Mouse (Mus musculus) liver, embryonic 11.5 days (tissue): ENCODE measurements around the gene Tbck. TPM values are rescaled to one million over a fixed set of nuclear protein-coding genes. Genes with fewer than 3 reads are reported as not detected.

Experiments used
- ATAC-seq: fragments of 200-750 bp; cut with Nextera tagmentation; replicated peaks from 2 replicates; pipeline ENCODE4 v1.8.0; 2017; ENCODE audit warnings: moderate number of reproducible peaks, mild to moderate bottlenecking, moderate TSS enrichment, moderate library complexity; ENCODE audit not compliant: low FRiP score
- DNase-seq: peaks from one replicate; pipeline ENCODE4 v3.0.0-alpha.2; 2017; ENCODE audit warnings: low spot score
- H3K27ac ChIP-seq: fragments of 300-500 bp; sonication (generic); 2 replicates; pipeline ENCODE4 v1.5.1; 2014; ENCODE audit warnings: mild to moderate bottlenecking, low read depth, low read length, control low read depth
- H3K27me3 ChIP-seq: fragments of 300-500 bp; sonication (generic); replicated peaks from 2 replicates; pipeline ENCODE4 v1.6.1; 2014; ENCODE audit warnings: low read length, mixed read lengths; ENCODE audit not compliant: control insufficient read depth, insufficient read depth
- H3K36me3 ChIP-seq: fragments of 300-500 bp; sonication (generic); 2 replicates; pipeline ENCODE4 v1.6.1; 2014; ENCODE audit warnings: mild to moderate bottlenecking, low read length, moderate library complexity, mixed read lengths; ENCODE audit not compliant: control insufficient read depth, insufficient read depth
- H3K4me1 ChIP-seq: fragments of 300-500 bp; sonication (generic); replicated peaks from 2 replicates; pipeline ENCODE4 v1.6.1; 2014; ENCODE audit warnings: low read length, mixed read lengths; ENCODE audit not compliant: control insufficient read depth, insufficient read depth
- H3K4me2 ChIP-seq: fragments of 300-500 bp; sonication (generic); 2 replicates; pipeline ENCODE4 v1.6.1; 2014; ENCODE audit warnings: mild to moderate bottlenecking, control low read depth, moderate library complexity
- H3K4me3 ChIP-seq: fragments of 300-500 bp; sonication (generic); 2 replicates; pipeline ENCODE4 v1.5.1; 2014; ENCODE audit warnings: low read depth, low read length, control low read depth
- H3K9ac ChIP-seq: fragments of 300-500 bp; sonication (generic); 2 replicates; pipeline ENCODE4 v1.6.1; 2014; ENCODE audit warnings: low read depth, low read length, control low read depth
- H3K9me3 ChIP-seq: fragments of 300-500 bp; sonication (generic); 2 replicates; pipeline ENCODE4 v1.6.1; 2016; ENCODE audit warnings: low read length, inconsistent platforms, mixed read lengths; ENCODE audit not compliant: control insufficient read depth
- WGBS: fragments of 180-500 bp; shearing (Covaris S2); extraction: QIAGEN DNeasy Blood & Tissue Kit; methylation state at CpG from one replicate; pipeline ENCODE4 v1.1.7; 2014; 5-methylcytosine and 5-hydroxymethylcytosine counted together
- polyA plus RNA-seq: library from polyadenylated mRNA; unstranded; fragments of >200 nt; fragmentation: Nextera tagmentation; extraction: Ambion mirVana; gene quantifications from 2 replicates; pipeline ENCODE4 v1.2.1, GENCODE M21; 2014

Tbck gene
- polyA plus RNA-seq, 1 experiment from 2014 or later: 12.8 TPM

DNA sequence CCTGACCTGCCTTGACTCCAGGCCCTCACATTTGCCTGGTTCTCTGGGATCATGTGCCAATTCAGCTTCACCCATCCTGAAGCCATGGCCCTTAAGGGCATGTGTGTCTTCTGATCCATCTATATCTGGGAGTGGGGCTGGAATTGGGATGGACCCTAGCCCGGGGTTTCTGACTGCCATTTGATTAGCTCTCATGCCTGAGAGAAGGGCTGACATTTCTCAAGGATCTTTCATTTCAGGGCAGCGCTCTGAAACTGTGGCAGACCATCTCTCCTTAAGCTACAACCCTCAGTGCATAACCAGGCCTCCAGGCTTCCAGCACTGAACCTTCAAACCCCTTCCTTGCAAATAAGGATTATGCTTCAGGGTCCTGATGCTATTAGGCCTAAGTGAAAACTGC lies 166.5 kb downstream of the Tbck start:
- no peak overlapping the region for H3K9ac ChIP-seq
- WGBS: 84% methylated on average over 2 of the region's 2 CpGs
- H3K36me3 ChIP-seq: no peaks in the 10 kb centered on the region
- H3K4me1 ChIP-seq: no peaks in the 10 kb centered on the region; the same call in 1 of the 2 replicates
- H3K4me2 ChIP-seq: no peak overlapping the region
- H3K4me3 ChIP-seq: no peak overlapping the region
- no peak overlapping the region for H3K27ac ChIP-seq
- DNase-seq: no peak
- H3K27me3 ChIP-seq: no peaks in the 10 kb centered on the region
- no peaks in the 10 kb centered on the region for H3K9me3 ChIP-seq
- no peak for ATAC-seq

DNA sequence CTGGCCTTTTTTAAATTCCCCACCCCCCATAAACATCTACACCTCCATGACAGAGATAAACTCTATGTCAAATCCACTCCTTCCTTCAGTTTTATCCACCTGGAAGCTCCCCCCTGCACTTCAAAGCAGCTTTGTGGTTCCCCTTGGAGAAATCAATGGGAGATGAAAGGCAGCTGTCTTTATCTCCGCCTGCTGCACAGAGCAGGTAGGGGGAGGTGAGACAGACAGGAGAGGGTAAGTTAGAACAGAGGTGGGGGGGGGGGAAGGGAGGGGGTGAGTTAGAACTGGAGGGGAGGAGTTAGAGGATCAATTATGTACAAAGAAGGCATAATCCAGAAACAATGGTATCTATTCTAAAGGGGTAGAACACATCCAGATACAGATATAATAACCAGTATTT lies 167.5 kb downstream of the Tbck start:
- H3K9me3 ChIP-seq: no peaks in the 10 kb centered on the region
- WGBS: 52% methylated on average over 1 of the region's 1 CpGs
- DNase-seq: no peak
- H3K4me1 ChIP-seq: no peaks in the 10 kb centered on the region; the same call in 1 of the 2 replicates
- H3K9ac ChIP-seq: no peak overlapping the region
- no peak overlapping the region for H3K27ac ChIP-seq
- H3K36me3 ChIP-seq: no peaks in the 10 kb centered on the region
- H3K4me3 ChIP-seq: no peak overlapping the region
- H3K4me2 ChIP-seq: no peak overlapping the region
- no peaks in the 10 kb centered on the region for H3K27me3 ChIP-seq
- ATAC-seq: 0 out of 2 replicates have a peak, but pooled peaks have one; percentile 57

DNA sequence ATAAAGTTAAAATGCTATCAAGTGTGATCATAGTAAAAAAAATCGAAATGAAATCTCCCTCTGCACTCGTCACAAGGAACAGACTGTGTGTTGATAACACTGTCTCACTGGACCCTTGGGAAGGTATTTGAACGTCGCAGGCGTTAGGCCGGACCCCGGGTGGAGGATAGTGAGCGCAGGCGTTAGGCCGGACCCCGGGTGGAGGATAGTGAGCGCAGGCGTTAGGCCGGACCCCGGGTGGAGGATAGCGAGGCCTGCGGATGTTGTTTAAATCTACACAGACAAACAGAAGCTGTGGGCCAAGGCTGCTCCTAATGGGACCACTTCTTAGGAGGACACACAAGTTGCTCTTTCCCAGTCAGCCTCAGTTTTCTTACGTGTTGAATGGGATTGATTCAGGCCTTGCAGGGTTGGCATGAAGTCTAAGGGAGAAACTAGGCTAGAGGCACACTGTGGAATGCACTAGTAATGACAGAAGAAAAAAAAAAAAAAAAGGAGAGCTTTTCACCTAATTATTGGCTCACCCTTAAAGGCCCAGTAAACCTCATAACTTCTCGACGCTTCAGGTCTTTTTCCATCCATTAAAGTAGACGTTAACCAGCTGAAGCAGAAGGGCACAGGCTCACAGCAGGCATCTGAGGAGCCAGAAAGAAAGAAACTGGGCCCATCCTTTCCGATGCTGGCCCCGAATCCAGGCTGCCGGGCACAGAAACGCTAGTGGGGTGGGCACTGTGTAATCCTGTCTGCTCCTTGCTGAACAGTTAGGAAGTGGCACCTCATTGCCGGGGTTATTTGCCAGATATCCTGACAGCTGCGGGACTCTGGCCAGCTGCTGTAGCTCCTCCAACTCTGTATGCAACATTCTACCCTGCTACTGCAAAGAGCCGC lies 168.1 kb downstream of the Tbck start:
- Histone ChIP-seq H3K4me3 (no peak overlapping the region), H3K4me2 (no peak overlapping the region), H3K36me3 (no peaks in the 10 kb centered on the region), H3K4me1 (no peaks in the 10 kb centered on the region; the same call in 1 of the 2 replicates), H3K27me3 (no peaks in the 10 kb centered on the region), H3K27ac (no peak overlapping the region), H3K9me3 (no peaks in the 10 kb centered on the region), H3K9ac (no peak overlapping the region)
- no peak for ATAC-seq
- no peak for DNase-seq
- WGBS: 66% methylated on average over 28 of the region's 28 CpGs

DNA sequence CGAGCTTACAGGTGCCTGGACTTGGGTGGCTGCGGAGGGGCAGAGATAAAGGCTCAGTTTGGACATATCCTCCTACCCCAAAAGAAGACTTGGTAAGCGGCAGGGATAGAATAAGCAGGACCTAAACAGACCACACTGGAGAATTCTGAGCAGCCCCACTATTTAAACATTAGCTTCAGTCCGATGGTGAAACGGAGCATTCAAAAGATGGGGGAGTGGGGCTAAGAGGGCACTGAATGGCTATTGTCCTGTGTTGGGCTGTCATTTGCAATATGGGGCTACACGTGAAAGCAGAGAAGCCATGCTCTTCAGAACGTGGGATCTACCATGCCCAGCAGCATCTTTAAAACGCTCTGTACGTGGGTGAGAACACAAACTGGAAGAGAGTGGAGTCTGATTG lies 170.3 kb downstream of the Tbck start:
- WGBS: 83% methylated on average over 9 of the region's 9 CpGs
- Histone ChIP-seq H3K9me3 (no peaks in the 10 kb centered on the region), H3K9ac (no peak overlapping the region), H3K27ac (no peak overlapping the region), H3K4me3 (no peak overlapping the region), H3K4me1 (peaks cover 4% of the 10 kb centered on the region), H3K27me3 (no peaks in the 10 kb centered on the region), H3K4me2 (no peak overlapping the region), H3K36me3 (no peaks in the 10 kb centered on the region)
- no peak for DNase-seq
- ATAC-seq: no peak

DNA sequence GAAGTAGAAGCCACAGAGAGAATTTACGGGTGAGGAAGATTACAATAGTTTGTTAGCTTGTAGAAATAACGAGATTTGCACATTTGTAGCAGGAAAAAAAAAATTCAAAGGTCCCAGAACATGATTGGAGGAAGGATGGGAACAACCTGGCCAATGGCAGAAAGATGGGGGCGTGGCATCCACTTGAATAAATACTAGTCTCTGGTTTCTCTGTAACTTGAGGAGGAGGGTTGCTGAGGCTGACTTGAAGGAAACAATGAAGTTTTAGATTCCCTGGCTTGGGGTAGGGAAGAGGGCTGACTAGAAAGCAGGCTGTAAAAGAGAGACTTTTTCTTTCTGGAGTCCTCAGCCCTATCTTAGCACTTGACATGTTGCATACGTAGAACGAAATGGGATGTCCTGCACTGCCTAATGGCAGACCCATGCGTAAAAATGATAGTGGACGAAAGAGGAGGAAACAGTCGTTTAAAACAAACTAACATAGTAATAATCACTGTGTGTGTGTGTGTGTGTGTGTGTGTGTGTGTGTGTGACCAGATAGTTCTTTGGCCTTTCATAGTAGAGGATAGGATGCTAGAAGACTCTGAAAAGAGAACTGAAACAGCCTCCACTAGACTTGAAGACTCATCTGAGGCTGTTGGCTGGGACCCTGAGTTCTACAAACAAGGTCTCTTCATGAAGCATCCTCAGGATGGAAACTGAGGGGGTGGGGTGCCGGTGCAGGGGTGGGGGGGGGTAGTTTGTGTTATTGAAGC lies 171.7 kb downstream of the Tbck start:
- Histone ChIP-seq H3K36me3 (no peaks in the 10 kb centered on the region), H3K4me1 (peaks cover 11% of the 10 kb centered on the region), H3K4me3 (no peak overlapping the region), H3K9ac (no peak overlapping the region), H3K27ac (no peak overlapping the region), H3K4me2 (no peak overlapping the region), H3K27me3 (no peaks in the 10 kb centered on the region), H3K9me3 (no peaks in the 10 kb centered on the region)
- no peak for ATAC-seq
- WGBS: 66% methylated on average over 9 of the region's 9 CpGs
- no peak for DNase-seq

DNA sequence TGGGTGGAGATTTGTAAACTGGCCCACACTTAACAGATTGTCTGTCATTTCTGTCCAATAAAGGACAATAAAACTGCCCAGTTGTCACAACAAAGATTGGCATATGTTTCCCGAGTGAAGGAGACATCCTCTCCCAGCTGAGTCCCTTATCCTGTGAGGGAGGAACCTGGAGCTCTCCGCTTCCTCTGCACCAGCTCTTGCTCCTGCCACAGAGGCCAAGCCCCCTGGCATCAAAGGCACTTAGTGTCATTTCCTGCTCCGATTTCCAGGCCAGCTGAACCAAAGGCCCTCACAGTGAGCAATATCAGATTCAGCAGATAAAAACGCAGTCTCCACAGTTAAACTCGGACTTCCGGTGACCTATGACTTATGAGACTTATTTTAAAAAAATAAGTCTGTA lies 172.7 kb downstream of the Tbck start:
- Histone ChIP-seq H3K4me1 (peaks cover 11% of the 10 kb centered on the region), H3K27ac (no peak overlapping the region), H3K4me3 (no peak overlapping the region), H3K27me3 (no peaks in the 10 kb centered on the region), H3K9ac (no peak overlapping the region), H3K9me3 (no peaks in the 10 kb centered on the region), H3K4me2 (no peak overlapping the region), H3K36me3 (no peaks in the 10 kb centered on the region)
- WGBS: 46% methylated on average over 6 of the region's 6 CpGs
- ATAC-seq (no peak), DNase-seq (no peak)

DNA sequence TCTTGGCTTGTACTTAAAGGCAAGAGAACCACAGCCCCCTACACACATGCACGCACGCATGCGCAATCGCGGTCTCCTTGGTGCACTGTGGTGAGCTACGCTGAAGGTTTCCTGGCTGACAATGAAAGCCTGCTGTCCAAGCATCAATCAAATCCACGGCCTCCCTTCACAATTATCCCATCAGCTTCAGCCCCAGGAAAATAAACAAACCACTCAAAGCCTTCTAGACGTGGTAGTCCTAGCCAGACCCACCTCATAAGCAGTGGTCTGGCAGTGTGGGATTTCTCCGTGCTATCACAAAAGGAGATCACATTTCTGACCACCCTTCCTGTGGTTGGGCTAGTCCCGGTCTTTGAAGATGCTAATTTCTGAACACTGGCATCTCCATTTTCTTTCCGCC lies 174.9 kb downstream of the Tbck start:
- no peak overlapping the region for H3K4me2 ChIP-seq
- ATAC-seq (0 out of 2 replicates have a peak, but pooled peaks have one; percentile 3), DNase-seq (no peak)
- H3K27me3 ChIP-seq: 0 out of 2 replicates have a peak, but pooled peaks cover 3% of the 10 kb centered on the region
- H3K27ac ChIP-seq: no peak overlapping the region
- H3K4me3 ChIP-seq: no peak overlapping the region
- WGBS: 57% methylated on average over 11 of the region's 11 CpGs
- H3K9me3 ChIP-seq: no peaks in the 10 kb centered on the region
- no peak overlapping the region for H3K9ac ChIP-seq
- no peaks in the 10 kb centered on the region for H3K36me3 ChIP-seq
- H3K4me1 ChIP-seq: peaks cover 13% of the 10 kb centered on the region

DNA sequence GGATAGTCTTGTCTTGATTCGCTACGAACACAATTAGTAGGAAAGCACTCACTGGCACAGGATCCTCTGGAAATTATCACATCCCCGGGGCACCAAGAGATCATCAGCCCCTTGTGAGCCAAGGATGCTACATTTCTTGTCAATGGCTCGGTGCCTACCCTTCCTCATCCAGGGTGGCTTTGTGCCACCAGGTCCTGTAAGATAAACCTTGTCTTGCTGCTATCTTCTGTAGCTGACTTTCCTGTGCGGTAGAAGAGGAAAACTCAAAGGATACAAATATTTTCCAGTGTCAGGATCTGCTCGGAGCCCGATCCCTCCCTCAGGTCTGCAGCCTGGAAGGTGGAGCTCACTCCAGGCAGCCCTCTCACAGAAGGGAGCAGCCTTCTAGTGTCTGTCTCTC lies 175.6 kb downstream of the Tbck start:
- H3K27me3 ChIP-seq: 0 out of 2 replicates have a peak, but pooled peaks cover 4% of the 10 kb centered on the region
- no peak overlapping the region for H3K9ac ChIP-seq
- H3K4me2 ChIP-seq: no peak overlapping the region
- no peaks in the 10 kb centered on the region for H3K9me3 ChIP-seq
- no peaks in the 10 kb centered on the region for H3K36me3 ChIP-seq
- 60% methylated on average over 7 of the region's 7 CpGs for WGBS
- H3K27ac ChIP-seq: no peak overlapping the region
- peaks cover 13% of the 10 kb centered on the region for H3K4me1 ChIP-seq
- ATAC-seq (no peak), DNase-seq (no peak)
- H3K4me3 ChIP-seq: no peak overlapping the region
